Mouse (Mus musculus) kidney, embryonic 14.5 days (tissue): ENCODE data around the gene Tbrg1. TPM values are rescaled to one million over a fixed set of nuclear protein-coding genes. Genes with fewer than 3 reads are reported as not detected.

Source experiments
- ATAC-seq: fragments of 200-750 bp; cut with Nextera tagmentation; 2 replicates; pipeline ENCODE4 v1.8.0; 2017; ENCODE audit warnings: moderate number of reproducible peaks, mild to moderate bottlenecking, moderate TSS enrichment, moderate library complexity; ENCODE audit not compliant: low FRiP score, low TSS enrichment
- H3K27ac ChIP-seq: fragments of 300-500 bp; sonication (generic); 2 replicates; pipeline ENCODE4 v1.5.1; 2014; ENCODE audit warnings: low read depth, mild to moderate bottlenecking, low read length, moderate library complexity, mixed read lengths
- H3K27me3 ChIP-seq: fragments of 300-500 bp; sonication (generic); 2 replicates; pipeline ENCODE4 v1.6.1; 2014; ENCODE audit warnings: mild to moderate bottlenecking, low read length; ENCODE audit not compliant: control insufficient read depth, insufficient read depth
- H3K36me3 ChIP-seq: fragments of 300-500 bp; sonication (generic); 2 replicates; pipeline ENCODE4 v1.6.1; 2014; ENCODE audit warnings: low read length, mixed read lengths; ENCODE audit not compliant: control insufficient read depth, insufficient read depth
- H3K4me1 ChIP-seq: fragments of 300-500 bp; sonication (generic); 2 replicates; pipeline ENCODE4 v1.6.1; 2014; ENCODE audit warnings: low read length, mixed read lengths; ENCODE audit not compliant: control insufficient read depth, insufficient read depth
- H3K4me2 ChIP-seq: fragments of 300-500 bp; sonication (generic); replicated peaks from 2 replicates; pipeline ENCODE4 v1.6.1; 2014; ENCODE audit warnings: low read depth, mild to moderate bottlenecking, low read length
- H3K4me3 ChIP-seq: fragments of 300-500 bp; sonication (generic); 2 replicates; pipeline ENCODE4 v1.5.1; 2014; ENCODE audit warnings: mild to moderate bottlenecking, low read length
- H3K9ac ChIP-seq: fragments of 300-500 bp; sonication (generic); 2 replicates; pipeline ENCODE4 v1.6.1; 2014; ENCODE audit warnings: low read depth, mild to moderate bottlenecking, low read length, moderate library complexity
- H3K9me3 ChIP-seq: fragments of 300-500 bp; sonication (generic); 2 replicates; pipeline ENCODE4 v1.6.1; 2016; ENCODE audit warnings: low read length; ENCODE audit not compliant: control insufficient read depth
- WGBS: fragments of 180-500 bp; shearing (Covaris S2); extraction: QIAGEN DNeasy Blood & Tissue Kit; methylation state at CpG from one replicate; pipeline ENCODE4 v1.1.7; 2014; 5-methylcytosine and 5-hydroxymethylcytosine counted together
- polyA plus RNA-seq: library from polyadenylated mRNA; unstranded; fragments of >200 nt; fragmentation: Nextera tagmentation; extraction: Ambion mirVana; gene quantifications from 2 replicates; pipeline ENCODE4 v1.2.1, GENCODE M21; 2014

The Tbrg1 gene
- polyA plus RNA-seq, 1 experiment from 2014 or later, result 142 TPM

GRCm38 (mm10) chr9:37666045-37666444 is 8.9 kb upstream of the Tbrg1 start:
- WGBS, result 67% methylated on average over 7 of the region's 7 CpGs
- Histone ChIP-seq H3K27ac (no peak overlapping the region), H3K36me3 (no peaks in the 10 kb centered on the region), H3K4me3 (no peak overlapping the region), H3K4me2 (no peak overlapping the region), H3K27me3 (no peaks in the 10 kb centered on the region), H3K9ac (no peak overlapping the region), H3K4me1 (no peaks in the 10 kb centered on the region), H3K9me3 (no peaks in the 10 kb centered on the region)
- ATAC-seq, result no peak

GRCm38 (mm10) chr9:37664604-37665003 is 7.5 kb upstream of the Tbrg1 start:
- H3K9ac ChIP-seq, result no peak overlapping the region
- no peaks in the 10 kb centered on the region for H3K9me3 ChIP-seq
- H3K4me3 ChIP-seq, result no peak overlapping the region
- no peaks in the 10 kb centered on the region for H3K4me1 ChIP-seq
- 74% methylated on average over 2 of the region's 2 CpGs for WGBS
- H3K4me2 ChIP-seq, result no peak overlapping the region
- H3K27ac ChIP-seq, result no peak overlapping the region
- no peaks in the 10 kb centered on the region for H3K36me3 ChIP-seq
- H3K27me3 ChIP-seq, result no peaks in the 10 kb centered on the region; the same call in 1 of the 2 replicates
- no peak for ATAC-seq

- no peak for ATAC-seq
- H3K4me3 ChIP-seq, result no peak overlapping the region
- no peak overlapping the region for H3K27ac ChIP-seq
- no peaks in the 10 kb centered on the region; the same call in 1 of the 2 replicates for H3K27me3 ChIP-seq
- H3K4me1 ChIP-seq, result no peaks in the 10 kb centered on the region
- H3K36me3 ChIP-seq, result no peaks in the 10 kb centered on the region
- no peak overlapping the region for H3K4me2 ChIP-seq
- no peaks in the 10 kb centered on the region for H3K9me3 ChIP-seq
- no peak overlapping the region for H3K9ac ChIP-seq
- WGBS, result 89% methylated on average over 1 of the region's 1 CpGs
These were observed 6.1 kb upstream of the Tbrg1 start for GRCm38 (mm10) chr9:37663210-37663609.

DNA sequence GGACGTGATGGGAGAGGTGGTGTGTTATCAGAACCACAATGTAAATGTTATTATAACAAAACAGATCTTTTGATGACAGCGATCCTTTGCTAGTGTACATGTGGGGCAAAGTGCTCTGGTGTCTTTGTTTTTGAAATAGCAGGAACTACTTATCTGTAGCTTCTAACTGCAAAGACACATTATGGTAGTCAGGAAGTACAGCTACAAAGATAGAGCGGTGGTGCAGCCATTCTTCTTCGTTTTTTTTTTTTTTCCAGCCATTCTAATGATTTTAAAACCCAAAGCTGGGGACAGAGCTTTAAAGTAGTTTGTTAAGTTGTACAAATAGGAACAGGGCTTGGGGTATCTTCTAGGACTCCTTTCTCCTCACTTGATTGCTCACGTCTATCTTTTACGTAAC is 2.3 kb upstream of the Tbrg1 start:
- 91% methylated on average over 6 of the region's 6 CpGs for WGBS

GRCm38 (mm10) chr9:37656439-37656881 is 652 bp downstream of the Tbrg1 start:
- Histone ChIP-seq H3K4me1 (no peaks in the 10 kb centered on the region), H3K4me3 (peak overlapping the region; percentile 72), H3K27me3 (no peaks in the 10 kb centered on the region; the same call in 1 of the 2 replicates), H3K9me3 (no peaks in the 10 kb centered on the region), H3K9ac (peak overlapping the region; percentile 77), H3K36me3 (peaks cover 29% of the 10 kb centered on the region), H3K27ac (peak overlapping the region; percentile 83), H3K4me2 (peak overlapping the region; percentile 83)
- 1% methylated on average over 10 of the region's 10 CpGs for WGBS
- ATAC-seq, result peak; percentile 29; the same call in 1 of the 2 replicates

More for the DNA sequence above, 2.3 kb upstream of the Tbrg1 start:
- Histone ChIP-seq H3K27me3 (no peaks in the 10 kb centered on the region; the same call in 1 of the 2 replicates), H3K9me3 (no peaks in the 10 kb centered on the region), H3K4me1 (no peaks in the 10 kb centered on the region), H3K4me3 (no peak overlapping the region), H3K4me2 (no peak overlapping the region), H3K9ac (no peak overlapping the region), H3K27ac (no peak overlapping the region), H3K36me3 (peaks cover 3% of the 10 kb centered on the region; the same call in 1 of the 2 replicates)
- ATAC-seq, result no peak

DNA sequence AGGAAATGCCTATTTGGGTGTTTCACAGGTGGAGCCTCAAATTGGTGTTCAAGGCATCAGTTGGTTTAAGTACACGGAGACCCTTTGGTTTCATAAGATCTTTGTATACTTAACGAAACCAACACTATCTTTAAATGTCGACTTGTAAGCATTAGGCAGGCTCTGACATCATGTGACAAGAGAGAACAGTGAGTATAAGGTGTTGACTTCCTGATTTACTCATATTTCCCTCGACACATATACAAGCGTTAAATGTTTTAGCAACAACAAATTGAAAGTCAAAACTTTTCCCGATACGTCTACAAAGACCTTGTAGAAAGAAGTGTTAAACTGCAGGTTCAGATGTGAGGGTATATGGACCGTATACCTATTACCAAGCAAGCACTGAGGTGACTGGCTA is 1.2 kb downstream of the Tbrg1 start:
- no peak for ATAC-seq
- Histone ChIP-seq H3K9ac (peak overlapping the region; percentile 77; the same call in 1 of the 2 replicates), H3K27ac (no peak overlapping the region), H3K4me3 (peak overlapping the region; percentile 72), H3K36me3 (peaks cover 34% of the 10 kb centered on the region), H3K27me3 (no peaks in the 10 kb centered on the region; the same call in 1 of the 2 replicates), H3K4me2 (peak overlapping the region; percentile 83), H3K9me3 (no peaks in the 10 kb centered on the region), H3K4me1 (no peaks in the 10 kb centered on the region)
- WGBS, result 60% methylated on average over 8 of the region's 8 CpGs

- Histone ChIP-seq H3K9ac (no peak overlapping the region), H3K27ac (no peak overlapping the region), H3K9me3 (no peaks in the 10 kb centered on the region), H3K4me1 (no peaks in the 10 kb centered on the region), H3K4me2 (no peak overlapping the region), H3K36me3 (peaks cover 55% of the 10 kb centered on the region), H3K27me3 (no peaks in the 10 kb centered on the region), H3K4me3 (no peak overlapping the region)
- 89% methylated on average over 5 of the region's 5 CpGs for WGBS
- no peak for ATAC-seq
These were observed 3.3 kb downstream of the Tbrg1 start for GRCm38 (mm10) chr9:37653836-37654235.

- 97% methylated on average over 5 of the region's 5 CpGs for WGBS
These were observed 6.5 kb downstream of the Tbrg1 start for GRCm38 (mm10) chr9:37650639-37651038.

GRCm38 (mm10) chr9:37646246-37646645 is 10.9 kb downstream of the Tbrg1 start:
- ATAC-seq, result no peak
- Histone ChIP-seq H3K27ac (no peak overlapping the region), H3K36me3 (peaks cover 36% of the 10 kb centered on the region), H3K4me3 (no peak overlapping the region), H3K9me3 (no peaks in the 10 kb centered on the region), H3K27me3 (no peaks in the 10 kb centered on the region), H3K4me2 (no peak overlapping the region), H3K4me1 (no peaks in the 10 kb centered on the region), H3K9ac (no peak overlapping the region)
- 85% methylated on average over 3 of the region's 3 CpGs for WGBS

More at GRCm38 (mm10) chr9:37650639-37651038, 6.5 kb downstream of the Tbrg1 start:
- H3K9me3 ChIP-seq, result no peaks in the 10 kb centered on the region
- H3K4me3 ChIP-seq, result no peak overlapping the region
- H3K27me3 ChIP-seq, result no peaks in the 10 kb centered on the region
- H3K9ac ChIP-seq, result no peak overlapping the region
- H3K36me3 ChIP-seq, result peaks cover 67% of the 10 kb centered on the region
- H3K4me1 ChIP-seq, result no peaks in the 10 kb centered on the region
- H3K4me2 ChIP-seq, result no peak overlapping the region
- no peak for ATAC-seq
- H3K27ac ChIP-seq, result no peak overlapping the region
